Mouse (Mus musculus) liver, embryonic 13.5 days (tissue): ENCODE data around the gene Slc27a5. TPM values are rescaled to one million over a fixed set of nuclear protein-coding genes. Genes with fewer than 3 reads are reported as not detected.
A peak's percentile ranks its signal among the peaks of the same experiment; 100 is the strongest.

ENCODE experiments used
- ATAC-seq: fragments of 200-750 bp; cut with Nextera tagmentation; 2 replicates; pipeline ENCODE4 v1.8.0; 2017; ENCODE audit warnings: low read depth, mild to moderate bottlenecking, moderate number of reproducible peaks, moderate library complexity
- DNase-seq: peaks from one replicate; pipeline ENCODE4 v3.0.0; 2022
- H3K27ac ChIP-seq: fragments of 300-500 bp; sonication (generic); 2 replicates; pipeline ENCODE4 v1.5.1; 2015; ENCODE audit warnings: moderate library complexity, mild to moderate bottlenecking, inconsistent platforms
- H3K27me3 ChIP-seq: fragments of 300-500 bp; sonication (generic); 2 replicates; pipeline ENCODE4 v1.6.1; 2015; ENCODE audit warnings: mild to moderate bottlenecking, inconsistent platforms
- H3K36me3 ChIP-seq: fragments of 300-500 bp; sonication (generic); 2 replicates; pipeline ENCODE4 v1.6.1; 2015; ENCODE audit warnings: mild to moderate bottlenecking, inconsistent platforms
- H3K4me1 ChIP-seq: fragments of 300-500 bp; sonication (generic); replicated peaks from 2 replicates; pipeline ENCODE4 v1.6.1; 2015; ENCODE audit warnings: inconsistent platforms
- H3K4me2 ChIP-seq: fragments of 300-500 bp; sonication (generic); 2 replicates; pipeline ENCODE4 v1.6.1; 2015; ENCODE audit warnings: inconsistent platforms, mild to moderate bottlenecking, moderate library complexity
- H3K4me3 ChIP-seq: fragments of 300-500 bp; sonication (generic); replicated peaks from 2 replicates; pipeline ENCODE4 v1.5.1; 2015; ENCODE audit warnings: mild to moderate bottlenecking, inconsistent platforms
- H3K9ac ChIP-seq: fragments of 300-500 bp; sonication (generic); 2 replicates; pipeline ENCODE4 v1.6.1; 2015; ENCODE audit warnings: mild to moderate bottlenecking, inconsistent platforms
- H3K9me3 ChIP-seq: fragments of 300-500 bp; sonication (generic); replicated peaks from 2 replicates; pipeline ENCODE4 v1.6.1; 2016; ENCODE audit warnings: inconsistent platforms
- WGBS: fragments of 180-500 bp; shearing (Covaris S2); methylation state at CpG from one replicate; pipeline ENCODE4 v1.1.7; 2015; ENCODE audit not compliant: insufficient replicate concordance; 5-methylcytosine and 5-hydroxymethylcytosine counted together
- polyA plus RNA-seq: library from polyadenylated mRNA; unstranded; fragments of >200 nt; fragmentation: Nextera tagmentation; extraction: Ambion mirVana; gene quantifications from 2 replicates; pipeline ENCODE4 v1.2.1, GENCODE M21; 2015

Slc27a5 gene
- polyA plus RNA-seq: 4.5 and 4.9 TPM in 2 replicates

DNA sequence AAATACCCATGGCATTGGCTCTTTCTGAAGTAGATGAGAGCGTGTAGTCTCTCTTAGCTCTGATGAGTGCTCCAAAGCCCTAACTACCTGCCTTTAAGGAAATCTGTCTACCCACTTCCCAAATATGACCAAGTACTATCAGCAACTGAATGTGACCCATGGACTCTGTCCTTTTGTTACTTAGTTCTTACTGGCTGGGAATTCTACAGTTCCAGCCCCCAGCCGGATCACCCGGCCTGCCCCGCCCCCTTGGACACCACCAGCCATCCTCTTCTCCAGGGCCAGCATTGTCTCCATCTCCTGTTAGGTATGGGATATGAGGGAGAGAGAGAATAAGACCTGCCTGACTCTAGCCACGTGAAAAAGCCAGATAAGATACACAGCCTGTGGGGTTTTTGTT lies at the start of gene Slc27a5:
Gene Slc27a5, minus strand, starts transcription at position 140 of the 400 bp plus-strand sequence.
- Histone ChIP-seq H3K27ac (no peak within 1 kb of the TSS), H3K4me1 (peaks cover 11% of the 10 kb centered on the region; the same call in 1 of the 2 replicates), H3K27me3 (no peaks in the 10 kb centered on the region), H3K4me3 (no peak within 1 kb of the TSS), H3K36me3 (no peaks in the 10 kb centered on the region), H3K9me3 (no peaks in the 10 kb centered on the region), H3K9ac (no peak within 1 kb of the TSS), H3K4me2 (no peak within 1 kb of the TSS; the same call in 1 of the 2 replicates)
- ATAC-seq (peak; percentile 53), DNase-seq (no peak)
- WGBS: 53% methylated on average over 5 of the region's 5 CpGs

- Histone ChIP-seq H3K9ac (no peak overlapping the region), H3K4me1 (peaks cover 17% of the 10 kb centered on the region), H3K9me3 (0 out of 2 replicates have a peak, but pooled peaks cover 6% of the 10 kb centered on the region), H3K27ac (no peak overlapping the region), H3K27me3 (peaks cover 48% of the 10 kb centered on the region), H3K36me3 (no peaks in the 10 kb centered on the region), H3K4me3 (no peak overlapping the region), H3K4me2 (no peak overlapping the region)
- 4% methylated on average over 2 of the region's 2 CpGs for WGBS
- ATAC-seq (peak; percentile 52), DNase-seq (peak; percentile 54)
Measured at GRCm38 (mm10) chr7:13046084-13046483, 48.1 kb upstream of the Slc27a5 start.

GRCm38 (mm10) chr7:13044254-13044625 lies 46.2 kb upstream of the Slc27a5 start:
- Histone ChIP-seq H3K27ac (no peak overlapping the region), H3K4me2 (peak overlapping the region; percentile 70), H3K4me1 (peaks cover 30% of the 10 kb centered on the region), H3K9me3 (0 out of 2 replicates have a peak, but pooled peaks cover 6% of the 10 kb centered on the region), H3K9ac (peak overlapping the region; percentile 45), H3K4me3 (peak overlapping the region; percentile 53), H3K27me3 (peaks cover 53% of the 10 kb centered on the region), H3K36me3 (no peaks in the 10 kb centered on the region)
- DNase-seq: no peak
- WGBS: 6% methylated on average over 23 of the region's 23 CpGs
- ATAC-seq: peak; percentile 10; the same call in 1 of the 2 replicates

DNA sequence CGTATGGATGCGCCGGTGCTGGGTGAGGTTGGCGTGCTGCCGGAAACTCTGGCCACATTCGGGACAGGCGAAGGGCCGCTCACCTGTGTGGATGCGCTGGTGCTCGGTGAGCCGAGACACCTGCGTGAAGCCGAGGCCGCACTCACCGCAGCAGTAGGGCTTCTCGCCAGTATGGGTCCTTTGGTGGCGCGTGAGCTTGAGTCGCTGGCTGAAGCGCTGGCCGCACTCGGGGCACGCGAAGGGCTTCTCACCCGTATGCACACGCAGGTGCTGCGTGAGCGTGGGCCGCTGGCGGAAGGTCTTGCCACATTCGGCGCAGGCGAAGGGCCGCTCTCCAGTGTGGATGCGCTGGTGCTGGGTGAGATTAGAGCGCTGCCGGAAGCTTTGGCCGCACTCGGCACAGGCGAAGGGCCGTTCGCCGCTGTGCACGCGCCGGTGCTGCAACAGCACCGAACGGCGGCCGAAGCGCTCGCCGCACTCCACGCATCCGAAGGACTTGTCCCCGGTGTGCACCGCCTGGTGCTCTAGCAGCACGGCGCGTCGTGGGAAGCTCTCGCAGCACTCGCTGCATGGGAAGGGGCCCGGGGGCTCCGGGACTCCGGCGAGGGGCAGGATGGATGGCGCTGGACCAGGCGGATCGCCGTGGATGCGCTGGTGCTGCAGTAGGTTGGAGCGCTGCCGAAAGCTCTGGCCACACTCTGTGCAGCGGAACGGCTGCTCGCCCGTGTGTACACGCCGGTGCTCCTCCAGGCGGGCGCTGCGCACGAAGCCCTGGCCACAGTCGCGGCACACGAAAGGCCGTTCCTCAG lies 45.7 kb upstream of the Slc27a5 start:
- ATAC-seq: no peak
- H3K9me3 ChIP-seq: 0 out of 2 replicates have a peak, but pooled peaks cover 6% of the 10 kb centered on the region
- peak overlapping the region; percentile 53 for H3K4me3 ChIP-seq
- no peak for DNase-seq
- H3K27me3 ChIP-seq: peaks cover 53% of the 10 kb centered on the region
- peak overlapping the region; percentile 45 for H3K9ac ChIP-seq
- peak overlapping the region; percentile 70 for H3K4me2 ChIP-seq
- H3K27ac ChIP-seq: no peak overlapping the region
- 6% methylated on average over 88 of the region's 88 CpGs for WGBS
- peaks cover 36% of the 10 kb centered on the region for H3K4me1 ChIP-seq
- H3K36me3 ChIP-seq: no peaks in the 10 kb centered on the region

GRCm38 (mm10) chr7:13043120-13043444 lies 45.1 kb upstream of the Slc27a5 start:
- no peaks in the 10 kb centered on the region for H3K36me3 ChIP-seq
- H3K9me3 ChIP-seq: 0 out of 2 replicates have a peak, but pooled peaks cover 6% of the 10 kb centered on the region
- H3K9ac ChIP-seq: no peak overlapping the region
- H3K4me2 ChIP-seq: peak overlapping the region; percentile 70
- WGBS: 52% methylated on average over 16 of the region's 16 CpGs
- DNase-seq: no peak
- H3K27ac ChIP-seq: no peak overlapping the region
- H3K4me1 ChIP-seq: peaks cover 38% of the 10 kb centered on the region
- ATAC-seq: no peak
- H3K27me3 ChIP-seq: peaks cover 53% of the 10 kb centered on the region
- H3K4me3 ChIP-seq: peak overlapping the region; percentile 53

GRCm38 (mm10) chr7:13042511-13042910 lies 44.5 kb upstream of the Slc27a5 start:
- DNase-seq (no peak), ATAC-seq (no peak)
- Histone ChIP-seq H3K4me1 (peaks cover 38% of the 10 kb centered on the region), H3K9me3 (0 out of 2 replicates have a peak, but pooled peaks cover 6% of the 10 kb centered on the region), H3K27me3 (peaks cover 53% of the 10 kb centered on the region), H3K36me3 (no peaks in the 10 kb centered on the region), H3K4me3 (no peak overlapping the region), H3K4me2 (no peak overlapping the region), H3K27ac (no peak overlapping the region), H3K9ac (no peak overlapping the region)
- 72% methylated on average over 6 of the region's 6 CpGs for WGBS

GRCm38 (mm10) chr7:13041256-13041655 lies 43.3 kb upstream of the Slc27a5 start:
- Histone ChIP-seq H3K4me3 (no peak overlapping the region), H3K9me3 (0 out of 2 replicates have a peak, but pooled peaks cover 6% of the 10 kb centered on the region), H3K36me3 (peaks cover 1% of the 10 kb centered on the region), H3K4me2 (no peak overlapping the region), H3K4me1 (peaks cover 46% of the 10 kb centered on the region), H3K27ac (no peak overlapping the region), H3K9ac (0 out of 2 replicates have a peak overlapping the region, but pooled peaks have one; percentile 26), H3K27me3 (peaks cover 53% of the 10 kb centered on the region)
- no peak for DNase-seq
- WGBS: 55% methylated on average over 1 of the region's 1 CpGs
- ATAC-seq: no peak

GRCm38 (mm10) chr7:13039181-13039580 lies 41.2 kb upstream of the Slc27a5 start:
- H3K9ac ChIP-seq: peak overlapping the region; percentile 97
- peaks cover 55% of the 10 kb centered on the region for H3K4me1 ChIP-seq
- WGBS: 19% methylated on average over 1 of the region's 1 CpGs
- H3K27ac ChIP-seq: peak overlapping the region; percentile 97
- peak overlapping the region; percentile 86 for H3K4me3 ChIP-seq
- peak overlapping the region; percentile 74 for H3K4me2 ChIP-seq
- 0 out of 2 replicates have a peak, but pooled peaks cover 6% of the 10 kb centered on the region for H3K9me3 ChIP-seq
- DNase-seq (no peak), ATAC-seq (no peak)
- H3K27me3 ChIP-seq: peaks cover 36% of the 10 kb centered on the region
- peaks cover 15% of the 10 kb centered on the region for H3K36me3 ChIP-seq

- WGBS: 11% methylated on average over 15 of the region's 15 CpGs
Measured at GRCm38 (mm10) chr7:13038621-13039169, 40.7 kb upstream of the Slc27a5 start.

DNA sequence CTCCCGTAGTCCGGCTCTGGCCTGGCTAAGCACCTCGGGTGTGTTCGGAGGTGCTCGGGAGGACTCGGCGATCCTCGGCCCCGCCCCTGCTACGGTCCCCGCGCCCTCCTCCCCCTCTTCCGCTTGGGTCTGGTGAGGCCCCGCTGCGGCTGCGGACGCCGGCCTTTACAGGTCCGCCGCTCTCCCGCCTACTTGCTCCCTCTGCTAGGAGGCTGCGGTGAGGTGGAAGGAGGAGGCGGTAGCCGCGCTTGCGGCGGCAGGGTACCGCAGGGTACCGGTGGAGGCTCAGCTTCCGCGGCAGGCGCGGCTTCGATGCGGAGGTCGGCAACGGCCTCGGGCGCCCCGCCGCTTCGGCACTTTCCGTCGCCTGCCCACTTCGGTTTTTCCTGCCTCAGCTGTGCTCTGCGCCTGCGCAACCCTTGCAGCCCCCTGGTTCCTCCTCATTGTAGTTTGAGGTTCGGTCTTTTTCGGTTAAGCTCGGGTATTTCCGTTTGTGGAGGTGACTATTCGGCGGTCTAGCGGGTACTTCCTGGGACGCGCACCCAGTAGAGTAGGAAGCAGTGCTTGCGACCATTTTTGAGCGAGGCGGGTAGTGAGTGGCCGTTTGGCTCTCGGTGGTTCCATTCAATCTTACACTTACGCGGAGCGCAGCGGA lies 40.0 kb upstream of the Slc27a5 start, which contains the start of gene Ube2m:
Gene Ube2m, minus strand, starts transcription at position 375 of the 655 bp plus-strand sequence.
- peaks cover 25% of the 10 kb centered on the region for H3K27me3 ChIP-seq
- peak; percentile 87 for ATAC-seq
- H3K4me3 ChIP-seq: peak within 1 kb of the TSS; percentile 86
- H3K9me3 ChIP-seq: 0 out of 2 replicates have a peak, but pooled peaks cover 3% of the 10 kb centered on the region
- H3K9ac ChIP-seq: peak within 1 kb of the TSS; percentile 97
- under 1% methylated on average over 64 of the region's 65 CpGs for WGBS
- peaks cover 22% of the 10 kb centered on the region for H3K36me3 ChIP-seq
- peak within 1 kb of the TSS; percentile 97 for H3K27ac ChIP-seq
- H3K4me1 ChIP-seq: peaks cover 56% of the 10 kb centered on the region
- H3K4me2 ChIP-seq: peak within 1 kb of the TSS; percentile 74
- DNase-seq: peak; percentile 93

More at GRCm38 (mm10) chr7:13038621-13039169, 40.7 kb upstream of the Slc27a5 start:
- Histone ChIP-seq H3K36me3 (peaks cover 15% of the 10 kb centered on the region), H3K4me3 (peak overlapping the region; percentile 86), H3K4me1 (peaks cover 54% of the 10 kb centered on the region), H3K27me3 (peaks cover 31% of the 10 kb centered on the region), H3K27ac (peak overlapping the region; percentile 97), H3K9ac (peak overlapping the region; percentile 97), H3K9me3 (0 out of 2 replicates have a peak, but pooled peaks cover 6% of the 10 kb centered on the region), H3K4me2 (peak overlapping the region; percentile 74)
- DNase-seq: no peak
- ATAC-seq: no peak

- Histone ChIP-seq H3K36me3 (peaks cover 29% of the 10 kb centered on the region), H3K27ac (peak overlapping the region; percentile 97), H3K4me1 (peaks cover 62% of the 10 kb centered on the region), H3K27me3 (peaks cover 18% of the 10 kb centered on the region), H3K9me3 (no peaks in the 10 kb centered on the region), H3K4me2 (peak overlapping the region; percentile 74), H3K9ac (peak overlapping the region; percentile 97), H3K4me3 (peak overlapping the region; percentile 86)
- no peak for DNase-seq
- peak; percentile 14 for ATAC-seq
- WGBS: under 1% methylated on average over 32 of the region's 33 CpGs
Measured at GRCm38 (mm10) chr7:13037366-13037765, 39.4 kb upstream of the Slc27a5 start.
